Mouse (Mus musculus): Measurements from ENCODE around the gene Pcf11.
A peak's percentile ranks its signal among the peaks of the same experiment; 100 is the strongest.

Gene Pcf11

GRCm38 (mm10) chr7:92669507-92670471 lies at the start of gene Pcf11:
Pcf11 (minus strand) TSS chr7:92669934.
- peak; percentile 96 for DNase-seq (ENCODE audit: low spot score)

- DNase-seq (ENCODE audit: low spot score) = no peak
These were observed 45.3 kb upstream of the Pcf11 start for GRCm38 (mm10) chr7:92715055-92715454.

- no peak for DNase-seq (ENCODE audit: low spot score)
These were observed 41.9 kb upstream of the Pcf11 start for GRCm38 (mm10) chr7:92711593-92711992.

- DNase-seq (ENCODE audit: low spot score) = no peak
These were observed 39.8 kb upstream of the Pcf11 start for GRCm38 (mm10) chr7:92709573-92709972.

- no peak for DNase-seq (ENCODE audit: low spot score)
These were observed 37.0 kb upstream of the Pcf11 start for GRCm38 (mm10) chr7:92706711-92707110.

- no peak for DNase-seq (ENCODE audit: low spot score)
These were observed 35.8 kb upstream of the Pcf11 start for GRCm38 (mm10) chr7:92705534-92705933.

- DNase-seq (ENCODE audit: low spot score) = no peak
These were observed 33.9 kb upstream of the Pcf11 start for GRCm38 (mm10) chr7:92703661-92704060.

GRCm38 (mm10) chr7:92698770-92699169 lies 29.0 kb upstream of the Pcf11 start:
- DNase-seq (ENCODE audit: low spot score) = peak; percentile 6

- no peak for DNase-seq (ENCODE audit: low spot score)
These were observed 26.7 kb upstream of the Pcf11 start for GRCm38 (mm10) chr7:92696395-92696794.

GRCm38 (mm10) chr7:92689101-92689500 lies 19.4 kb upstream of the Pcf11 start:
- no peak for DNase-seq (ENCODE audit: low spot score)

GRCm38 (mm10) chr7:92688299-92688669 lies 18.6 kb upstream of the Pcf11 start:
- no peak for DNase-seq (ENCODE audit: low spot score)

- no peak for DNase-seq (ENCODE audit: low spot score)
These were observed 18.0 kb upstream of the Pcf11 start for GRCm38 (mm10) chr7:92687556-92688298.

GRCm38 (mm10) chr7:92677346-92677745 lies 7.6 kb upstream of the Pcf11 start:
- DNase-seq (ENCODE audit: low spot score) = peak; percentile 30

- no peak for DNase-seq (ENCODE audit: low spot score)
These were observed 5.4 kb upstream of the Pcf11 start for GRCm38 (mm10) chr7:92675131-92675530.

- DNase-seq (ENCODE audit: low spot score) = peak; percentile 57
These were observed 785 bp downstream of the Pcf11 start for GRCm38 (mm10) chr7:92668791-92669506.

- peak; percentile 51 for DNase-seq (ENCODE audit: low spot score)
These were observed 3.4 kb downstream of the Pcf11 start for GRCm38 (mm10) chr7:92666274-92666820.

- no peak for DNase-seq (ENCODE audit: low spot score)
These were observed 11.7 kb downstream of the Pcf11 start for GRCm38 (mm10) chr7:92658050-92658449.

GRCm38 (mm10) chr7:92656386-92656785 lies 13.3 kb downstream of the Pcf11 start:
- DNase-seq (ENCODE audit: low spot score) = no peak

- no peak for DNase-seq (ENCODE audit: low spot score)
These were observed 16.4 kb downstream of the Pcf11 start for GRCm38 (mm10) chr7:92653329-92653728.

GRCm38 (mm10) chr7:92647790-92648189 lies 21.9 kb downstream of the Pcf11 start:
- no peak for DNase-seq (ENCODE audit: low spot score)

GRCm38 (mm10) chr7:92642358-92642757 lies 27.4 kb downstream of the Pcf11 start:
- DNase-seq (ENCODE audit: low spot score) = no peak

GRCm38 (mm10) chr7:92638050-92638449 lies 31.7 kb downstream of the Pcf11 start:
- no peak for DNase-seq (ENCODE audit: low spot score)

Measured in urinary bladder, postnatal 14 days (tissue).